Mouse (Mus musculus): ENCODE results near the gene Oaz2.

GRCm38 (mm10) chr9:65629025-65629766, 38.6 kb upstream of the Oaz2 start, which contains the start of gene Rbpms2:
- TF ChIP-seq CTCF (IDR thresholded peaks at IDR 0.05; ENCODE audit: low read depth): no peak
- TF ChIP-seq EP300 (IDR thresholded peaks at IDR 0.05; ENCODE audit: low read depth): no peak
